Mouse (Mus musculus) gastrocnemius, postnatal 36 days (tissue): Measurements from ENCODE around the gene Ramp2. TPM values are rescaled to one million over a fixed set of nuclear protein-coding genes. Genes with fewer than 3 reads are reported as not detected.

Source experiments
- DNase-seq, 2 experiments: peaks; one replicate each; pipeline ENCODE4 v3.0.0; 2022
- intact Hi-C: fragments of 180-260 bp; cut with DNase I; formaldehyde crosslinking; loops from one replicate; pipeline ENCODE4 v1.15.1; 2025
- long read RNA-seq, 2 experiments: library from polyadenylated mRNA; stranded (forward); transcript quantifications; one replicate each; pipeline ENCODE4 v2.0.0; 2021
- total RNA-seq, 2 experiments: library from RNA; stranded (reverse); gene quantifications; 2 replicates each; pipeline ENCODE4 v1.2.3; 2021

The Ramp2 gene
- 10 to 100 TPM; 35.3 to 38.3 TPM for total RNA-seq
- long read RNA-seq, experiment 1, transcript Ramp2-204 (4 exons, 1,178 nt), result major isoform, 36 of 38 reads
- long read RNA-seq, experiment 1, partial matches to known transcripts, result 0 of 38 reads
- long read RNA-seq, experiment 1, other reads (novel, unspliced or antisense), result 1 of 38 reads
- long read RNA-seq, experiment 2, transcript Ramp2-204 (4 exons, 1,178 nt), result major isoform, 21 of 36 reads
- long read RNA-seq, experiment 2, partial matches to known transcripts, result 4 of 36 reads
- long read RNA-seq, experiment 2, other reads (novel, unspliced or antisense), result 10 of 36 reads

- DNase-seq, result peak; percentile 59 to 64
- intact Hi-C loops, result no loop called here
Measured at GRCm38 (mm10) chr11:101245855-101246701, at the start of gene Ramp2. Gene Ramp2 (plus strand): TSS chr11:101246028.

- intact Hi-C loops, result no loop called here
- no peak for DNase-seq
Measured at GRCm38 (mm10) chr11:101196175-101196574, 49.7 kb upstream of the Ramp2 start.

DNA sequence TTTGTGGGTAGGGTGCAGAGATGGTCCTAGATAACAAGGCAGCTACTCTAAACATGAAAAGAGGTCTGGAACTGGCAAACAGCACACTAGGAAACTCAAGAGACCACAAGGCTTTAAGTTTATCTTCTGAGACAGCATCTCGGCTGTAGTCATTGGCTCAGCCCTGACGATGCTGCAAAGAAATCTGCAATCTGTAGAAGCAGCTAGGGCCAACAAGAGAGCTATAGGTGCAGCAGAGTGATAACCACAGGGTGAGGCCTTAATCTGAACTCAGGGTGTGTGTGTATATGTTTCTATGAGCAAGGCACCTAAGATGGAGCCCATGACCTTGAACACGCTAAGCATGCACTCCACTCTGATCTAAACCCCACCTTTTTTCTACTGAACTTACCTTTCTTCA, 46.3 kb upstream of the Ramp2 start:
- DNase-seq, result no peak
- intact Hi-C loops, result no loop called here

GRCm38 (mm10) chr11:101200986-101201385, 44.8 kb upstream of the Ramp2 start:
- no peak for DNase-seq
- intact Hi-C loops, result no loop called here

DNA sequence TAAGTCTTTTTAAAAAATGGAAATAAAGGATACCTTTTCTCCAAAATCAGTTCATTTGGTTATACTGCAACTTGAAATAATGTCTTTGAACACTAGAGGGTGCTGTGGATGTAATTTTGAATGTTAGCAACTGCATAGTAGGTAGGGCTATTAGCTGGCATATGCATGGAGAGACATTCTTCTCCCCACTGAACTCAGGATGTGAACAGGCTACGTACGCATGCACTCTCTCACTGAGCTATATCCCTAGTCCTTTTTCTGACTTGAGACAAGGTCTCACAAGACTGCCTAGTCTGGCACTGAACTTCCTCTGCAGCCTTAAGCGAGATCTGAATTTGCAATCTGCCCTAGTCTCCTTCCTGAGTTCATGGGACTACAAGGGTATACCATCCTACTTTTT, 33.9 kb upstream of the Ramp2 start:
- no peak for DNase-seq
- intact Hi-C loops, result loop anchor here (2.0 to 5.0 kb wide), 2 partner anchors 37 to 185 kb away; no protein-coding TSS in a partner anchor

DNA sequence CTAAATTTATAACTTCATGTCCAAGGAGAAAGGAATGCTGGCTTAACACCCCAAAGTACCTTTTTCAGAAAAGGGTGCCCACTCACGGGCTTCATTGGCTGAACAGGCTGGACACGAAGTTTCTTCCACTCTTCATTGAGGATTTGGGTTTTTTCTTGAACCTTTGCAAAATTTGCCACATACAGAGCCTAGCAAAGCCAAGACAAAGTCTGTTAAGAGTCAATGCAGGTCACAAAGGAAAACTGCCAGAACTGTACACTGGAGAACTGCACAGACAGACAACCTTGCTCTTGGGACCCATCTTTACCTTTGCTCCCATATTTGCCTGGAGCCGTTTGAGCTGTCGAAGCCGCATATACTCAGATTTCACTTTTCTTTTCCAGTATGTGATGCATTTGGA, 28.9 kb upstream of the Ramp2 start:
- no peak for DNase-seq
- intact Hi-C loops, result no loop called here

DNA sequence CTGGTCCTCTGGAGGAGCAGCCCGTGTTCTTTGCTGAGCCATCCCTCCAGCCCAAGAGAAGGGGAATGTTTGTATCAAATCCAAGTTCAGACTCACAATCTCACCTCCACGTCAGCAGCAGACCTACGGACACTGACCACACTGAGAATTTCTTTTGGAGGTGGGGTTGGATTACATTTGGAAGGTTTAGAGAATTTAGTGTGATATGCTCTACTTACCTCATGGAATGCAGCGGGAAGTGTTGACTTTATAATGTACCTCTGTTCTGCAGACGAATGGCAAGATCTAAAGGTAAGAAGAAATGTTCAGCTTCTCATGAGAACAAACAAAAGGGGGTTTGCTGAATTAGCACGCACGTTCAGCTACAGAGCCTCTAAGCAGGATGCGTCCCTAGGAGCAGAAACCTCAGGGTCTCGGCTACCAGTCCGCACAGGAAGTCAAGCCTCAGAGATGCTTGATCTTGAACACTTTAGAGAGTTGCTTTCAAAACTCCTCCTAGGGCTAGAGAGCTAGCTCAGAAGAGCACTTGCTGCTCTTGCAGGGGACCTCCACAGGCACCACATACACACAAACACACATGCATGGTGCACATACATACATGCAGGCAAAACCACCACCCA, 27.3 kb upstream of the Ramp2 start:
- intact Hi-C loops, result no loop called here

DNA sequence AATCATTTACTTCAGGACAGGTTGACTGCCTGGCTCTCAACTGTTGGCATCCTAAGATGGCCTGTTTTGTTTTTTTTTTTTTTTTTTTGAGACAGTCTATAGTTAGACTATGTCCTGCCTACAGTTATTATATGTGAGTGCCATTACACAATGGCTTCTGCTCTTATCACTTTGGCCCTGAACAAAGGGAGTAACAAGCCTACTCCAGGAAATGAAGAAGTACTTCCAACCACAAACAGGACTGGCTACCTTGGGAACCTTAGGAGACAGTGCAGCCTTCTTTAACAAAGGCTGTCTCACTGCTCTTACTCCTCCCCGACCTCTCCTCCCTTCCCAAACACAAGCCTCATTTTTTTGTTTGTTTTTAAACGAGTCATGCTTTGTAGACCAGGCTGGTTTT, 25.0 kb upstream of the Ramp2 start:
- DNase-seq, result no peak
- intact Hi-C loops, result no loop called here

More for the DNA sequence above, 27.3 kb upstream of the Ramp2 start:
- DNase-seq, result no peak

DNA sequence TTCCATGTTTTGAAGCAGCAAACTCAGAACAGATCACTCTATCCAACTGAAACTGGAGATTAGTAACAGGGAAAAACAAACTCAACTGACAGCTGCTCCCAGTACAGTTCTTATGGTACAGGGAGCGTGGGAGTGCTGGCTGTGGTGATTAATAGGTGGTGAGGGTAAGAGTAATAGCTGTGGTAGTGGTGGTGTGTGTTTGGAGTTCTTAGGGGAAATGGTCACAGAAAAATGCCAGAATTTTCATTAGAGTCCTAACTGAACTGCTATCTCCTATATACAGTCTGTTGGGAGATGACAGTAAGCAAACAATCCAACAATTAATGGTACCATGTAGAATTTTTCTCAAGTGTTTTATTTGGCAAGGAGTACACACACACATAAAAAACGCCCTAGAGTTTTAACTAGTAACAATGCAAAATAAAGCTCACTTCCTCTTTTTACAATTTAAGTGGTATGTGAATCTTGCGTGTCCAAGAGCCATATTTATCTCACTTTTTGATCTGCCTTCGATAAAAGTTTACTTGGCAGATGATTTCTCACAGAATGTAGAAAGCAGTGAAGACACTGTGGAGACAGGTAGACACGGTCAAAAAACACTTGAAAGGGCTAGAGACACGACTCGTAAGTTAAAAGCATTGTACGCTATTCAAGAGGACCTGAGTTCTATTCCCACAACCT, 24.4 kb upstream of the Ramp2 start:
- no peak for DNase-seq
- intact Hi-C loops, result no loop called here

DNA sequence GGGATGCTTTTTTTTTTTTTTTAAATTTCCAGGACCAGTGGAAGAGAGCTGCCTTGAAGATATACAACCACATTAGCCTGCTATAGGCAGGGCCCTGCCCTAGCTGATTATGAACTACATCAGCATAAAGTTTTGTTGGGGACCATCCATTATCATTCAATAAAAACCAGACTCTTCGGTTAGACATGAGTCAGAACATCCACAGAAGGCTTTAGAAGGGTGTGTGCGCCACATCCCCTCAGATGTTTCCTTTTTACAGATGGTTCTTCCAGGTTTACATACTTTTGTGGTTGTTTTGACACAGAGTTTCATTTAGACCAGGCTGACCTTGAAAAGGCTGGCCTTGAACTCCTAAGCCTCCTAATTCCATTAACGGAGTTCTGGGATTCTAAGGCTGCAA, 21.5 kb upstream of the Ramp2 start:
- intact Hi-C loops, result no loop called here
- no peak for DNase-seq

GRCm38 (mm10) chr11:101225331-101226064, 20.3 kb upstream of the Ramp2 start:
- intact Hi-C loops, result no loop called here
- DNase-seq, result no peak

GRCm38 (mm10) chr11:101226065-101226701, 19.6 kb upstream of the Ramp2 start, which contains the start of gene Ezh1:
Gene Ezh1 (minus strand): TSS chr11:101226463.
- DNase-seq, result peak; percentile 82 to 90
- intact Hi-C loops, result no loop called here

GRCm38 (mm10) chr11:101229361-101229900, 16.4 kb upstream of the Ramp2 start:
- intact Hi-C loops, result no loop called here
- DNase-seq, result peak in 1 of 2 experiments; percentile 72

- intact Hi-C loops, result no loop called here
- peak; percentile 47 to 79 for DNase-seq
Measured at GRCm38 (mm10) chr11:101230061-101230511, 15.7 kb upstream of the Ramp2 start.

DNA sequence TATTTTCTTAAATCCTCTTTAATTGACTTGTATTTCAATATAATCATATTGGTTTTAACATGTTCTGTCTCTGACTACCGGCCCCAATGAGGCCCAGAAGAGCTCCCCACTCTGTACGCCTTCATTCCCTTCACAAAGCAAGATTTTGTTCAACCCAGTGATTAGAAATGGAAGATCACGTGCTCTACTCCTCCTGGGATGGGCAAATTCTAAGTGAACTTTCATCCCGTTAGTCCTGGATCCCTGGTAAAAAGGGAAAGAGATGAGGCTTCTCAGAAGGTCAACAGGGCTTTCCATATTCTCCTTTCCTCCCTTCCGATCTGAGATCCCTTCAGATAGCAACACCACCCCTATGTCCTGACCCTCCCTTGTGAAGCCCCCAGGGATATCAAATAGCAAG, 15.3 kb upstream of the Ramp2 start:
- intact Hi-C loops, result no loop called here

DNA sequence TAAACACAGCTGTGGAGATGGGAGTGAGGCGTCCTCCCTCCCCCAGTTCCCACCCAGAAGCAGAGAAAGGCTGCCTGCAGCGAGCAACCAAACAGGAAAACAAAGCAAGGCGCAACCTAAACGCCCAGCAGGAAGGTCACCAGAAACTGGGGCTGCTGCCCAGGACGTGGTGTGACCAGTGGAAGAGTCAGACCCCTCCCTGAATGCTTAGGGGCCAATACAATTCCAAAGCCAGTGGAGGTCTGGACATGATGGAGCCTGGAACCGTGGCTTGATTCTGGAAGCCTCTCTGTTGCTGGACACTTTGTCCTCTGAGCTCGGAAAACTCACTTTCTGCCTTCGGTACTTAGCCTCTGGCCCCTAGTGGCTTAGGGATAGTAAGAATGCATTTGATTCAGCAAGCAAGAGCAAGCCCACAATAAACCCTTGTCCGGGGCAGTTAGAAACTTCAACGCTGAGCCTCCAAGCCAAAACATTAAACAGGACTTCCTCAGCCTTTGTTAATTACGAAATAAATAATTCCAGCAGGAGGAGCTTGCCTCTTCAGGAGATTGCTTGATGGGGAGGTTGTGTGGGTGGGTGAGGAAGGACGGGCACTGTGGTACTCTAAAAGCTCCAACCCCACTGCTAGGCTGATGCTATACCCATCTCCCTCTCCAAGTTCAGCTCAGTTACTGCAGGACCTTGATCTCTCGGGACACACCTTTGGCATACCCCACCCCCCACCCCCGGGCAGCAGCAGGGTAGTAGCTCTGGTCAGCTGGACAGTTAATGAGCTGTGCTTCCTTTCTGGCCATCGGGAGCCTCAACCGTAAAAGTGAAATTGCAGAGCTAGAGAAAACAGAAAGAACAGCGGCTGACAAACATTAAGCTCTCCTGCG, 14.6 kb upstream of the Ramp2 start:
- peak; percentile 69 to 83 for DNase-seq

More for the DNA sequence above, 15.3 kb upstream of the Ramp2 start:
- no peak for DNase-seq

GRCm38 (mm10) chr11:101232010-101232839, 13.6 kb upstream of the Ramp2 start:
- intact Hi-C loops, result no loop called here
- peak; percentile 24 to 54 for DNase-seq

More for the DNA sequence above, 14.6 kb upstream of the Ramp2 start:
- intact Hi-C loops, result no loop called here
